Mouse (Mus musculus): ENCODE measurements around the gene Bud23. TPM values are rescaled to one million over a fixed set of nuclear protein-coding genes. Genes with fewer than 3 reads are reported as not detected.

The Bud23 gene
- polyA plus RNA-seq, 1 experiment, result 47.5 TPM

- Histone ChIP-seq H3K4me3 (ENCODE audit: extremely low read depth, insufficient read depth, insufficient read length) (peak overlapping the region; percentile 44; the same call in 1 of the 2 replicates), H3K36me3 (ENCODE audit: control insufficient read depth, insufficient read depth, low read length) (no peaks in the 10 kb centered on the region), H3K27ac (ENCODE audit: insufficient read depth, low read length) (no peak overlapping the region), H3K4me1 (ENCODE audit: control insufficient read depth, insufficient read depth, insufficient read length) (peaks cover 5% of the 10 kb centered on the region), H3K27me3 (ENCODE audit: control insufficient read depth, insufficient read depth, low read length) (peaks cover 10% of the 10 kb centered on the region)
- WGBS, result 1% methylated on average over 48 of the region's 48 CpGs
- TF ChIP-seq POLR2A (IDR thresholded peaks at IDR 0.05; ENCODE audit: low read depth, low read length) (no peak), CTCF (IDR thresholded peaks at IDR 0.05; ENCODE audit: extremely low read depth, insufficient read depth, insufficient read length, insufficient replicate concordance) (no peak)
- DNase-seq (ENCODE audit: low read depth in 1 of 2, low spot score in 2 of 2), result peak; percentile 39 to 46
Measured at GRCm38 (mm10) chr5:135106758-135107256, 42.0 kb upstream of the Bud23 start.

- WGBS, result 57% methylated on average over 11 of the region's 11 CpGs
- no peaks in the 10 kb centered on the region for H3K36me3 ChIP-seq (ENCODE audit: control insufficient read depth, insufficient read depth, low read length)
- H3K27me3 ChIP-seq (ENCODE audit: control insufficient read depth, insufficient read depth, low read length), result peaks cover 10% of the 10 kb centered on the region
- H3K27ac ChIP-seq (ENCODE audit: insufficient read depth, low read length), result no peak overlapping the region
- H3K4me1 ChIP-seq (ENCODE audit: control insufficient read depth, insufficient read depth, insufficient read length), result peaks cover 5% of the 10 kb centered on the region
- no peak for DNase-seq (ENCODE audit: low read depth in 1 of 2, low spot score in 2 of 2)
- no peak overlapping the region for H3K4me3 ChIP-seq (ENCODE audit: extremely low read depth, insufficient read depth, insufficient read length)
- TF ChIP-seq POLR2A (IDR thresholded peaks at IDR 0.05; ENCODE audit: low read depth, low read length) (no peak), CTCF (IDR thresholded peaks at IDR 0.05; ENCODE audit: extremely low read depth, insufficient read depth, insufficient read length, insufficient replicate concordance) (no peak; the same call in 1 of the 2 replicates)
Measured at GRCm38 (mm10) chr5:135103999-135104660, 39.4 kb upstream of the Bud23 start.

- Histone ChIP-seq H3K4me1 (ENCODE audit: control insufficient read depth, insufficient read depth, insufficient read length) (no peaks in the 10 kb centered on the region), H3K4me3 (ENCODE audit: extremely low read depth, insufficient read depth, insufficient read length) (no peak overlapping the region), H3K27ac (ENCODE audit: insufficient read depth, low read length) (no peak overlapping the region), H3K27me3 (ENCODE audit: control insufficient read depth, insufficient read depth, low read length) (no peaks in the 10 kb centered on the region), H3K36me3 (ENCODE audit: control insufficient read depth, insufficient read depth, low read length) (no peaks in the 10 kb centered on the region)
- TF ChIP-seq CTCF (IDR thresholded peaks at IDR 0.05; ENCODE audit: extremely low read depth, insufficient read depth, insufficient read length, insufficient replicate concordance), result no peak
- TF ChIP-seq POLR2A (IDR thresholded peaks at IDR 0.05; ENCODE audit: low read depth, low read length), result no peak
- WGBS, result 31% methylated on average over 1 of the region's 1 CpGs
- DNase-seq (ENCODE audit: low read depth in 1 of 2, low spot score in 2 of 2), result no peak
Measured at GRCm38 (mm10) chr5:135100981-135101380, 36.2 kb upstream of the Bud23 start.

DNA sequence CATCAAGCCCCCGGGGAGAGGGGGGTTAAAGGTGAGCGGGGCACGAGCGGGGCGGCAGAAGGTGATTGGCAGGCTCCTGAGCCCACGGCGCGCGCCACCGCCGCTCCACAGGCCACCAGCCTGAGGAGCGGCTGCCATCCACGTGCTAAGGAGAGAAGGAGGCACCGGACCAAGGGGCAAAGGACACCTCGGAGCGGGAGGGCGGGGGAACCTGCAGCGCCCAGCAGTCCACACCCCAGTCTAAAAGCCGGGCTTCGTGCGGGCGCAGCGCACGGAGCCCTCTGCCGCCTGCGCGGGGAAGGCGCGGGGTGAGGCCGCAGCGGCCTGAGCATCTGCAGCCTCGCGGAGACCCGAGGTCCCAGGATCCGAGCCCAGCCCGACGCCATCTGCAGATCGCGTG is 24.9 kb upstream of the Bud23 start, which contains the start of gene Mlxipl:
Gene Mlxipl (plus strand): TSS at position 238 of the 400 bp plus-strand sequence.
- no peaks in the 10 kb centered on the region for H3K36me3 ChIP-seq (ENCODE audit: control insufficient read depth, insufficient read depth, low read length)
- no peak for DNase-seq (ENCODE audit: low read depth in 1 of 2, low spot score in 2 of 2)
- no peaks in the 10 kb centered on the region for H3K27me3 ChIP-seq (ENCODE audit: control insufficient read depth, insufficient read depth, low read length)
- 8% methylated on average over 39 of the region's 39 CpGs for WGBS
- TF ChIP-seq POLR2A (IDR thresholded peaks at IDR 0.05; ENCODE audit: low read depth, low read length) (no peak), CTCF (IDR thresholded peaks at IDR 0.05; ENCODE audit: extremely low read depth, insufficient read depth, insufficient read length, insufficient replicate concordance) (no peak)
- no peaks in the 10 kb centered on the region for H3K4me1 ChIP-seq (ENCODE audit: control insufficient read depth, insufficient read depth, insufficient read length)
- H3K27ac ChIP-seq (ENCODE audit: insufficient read depth, low read length), result no peak within 1 kb of the TSS
- no peak within 1 kb of the TSS for H3K4me3 ChIP-seq (ENCODE audit: extremely low read depth, insufficient read depth, insufficient read length)

DNA sequence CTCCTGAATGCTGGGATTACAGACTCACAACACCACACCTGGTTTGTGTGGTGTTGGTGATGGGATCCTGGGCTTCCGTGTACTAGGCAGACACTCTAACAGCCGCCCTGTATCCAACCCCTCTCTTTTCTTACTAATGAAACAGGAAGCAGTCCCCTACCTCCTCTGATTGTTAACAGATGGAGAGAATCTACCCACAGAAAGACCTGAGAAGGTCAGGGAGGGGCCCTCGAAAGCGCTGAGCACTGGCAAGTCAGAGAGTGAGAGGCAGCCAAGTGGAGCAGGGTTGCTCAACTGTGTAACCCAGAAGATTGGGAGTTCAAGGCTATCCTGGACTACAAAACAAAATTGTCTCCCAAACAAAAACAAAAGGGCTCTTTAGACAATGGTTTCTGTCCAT is 22.1 kb upstream of the Bud23 start:
- no peak for DNase-seq (ENCODE audit: low read depth in 1 of 2, low spot score in 2 of 2)
- Histone ChIP-seq H3K4me3 (ENCODE audit: extremely low read depth, insufficient read depth, insufficient read length) (no peak overlapping the region), H3K36me3 (ENCODE audit: control insufficient read depth, insufficient read depth, low read length) (no peaks in the 10 kb centered on the region), H3K4me1 (ENCODE audit: control insufficient read depth, insufficient read depth, insufficient read length) (no peaks in the 10 kb centered on the region), H3K27me3 (ENCODE audit: control insufficient read depth, insufficient read depth, low read length) (peaks cover 2% of the 10 kb centered on the region; the same call in 1 of the 2 replicates), H3K27ac (ENCODE audit: insufficient read depth, low read length) (no peak overlapping the region)
- WGBS, result 42% methylated on average over 4 of the region's 4 CpGs
- TF ChIP-seq CTCF (IDR thresholded peaks at IDR 0.05; ENCODE audit: extremely low read depth, insufficient read depth, insufficient read length, insufficient replicate concordance) (no peak), POLR2A (IDR thresholded peaks at IDR 0.05; ENCODE audit: low read depth, low read length) (no peak)

DNA sequence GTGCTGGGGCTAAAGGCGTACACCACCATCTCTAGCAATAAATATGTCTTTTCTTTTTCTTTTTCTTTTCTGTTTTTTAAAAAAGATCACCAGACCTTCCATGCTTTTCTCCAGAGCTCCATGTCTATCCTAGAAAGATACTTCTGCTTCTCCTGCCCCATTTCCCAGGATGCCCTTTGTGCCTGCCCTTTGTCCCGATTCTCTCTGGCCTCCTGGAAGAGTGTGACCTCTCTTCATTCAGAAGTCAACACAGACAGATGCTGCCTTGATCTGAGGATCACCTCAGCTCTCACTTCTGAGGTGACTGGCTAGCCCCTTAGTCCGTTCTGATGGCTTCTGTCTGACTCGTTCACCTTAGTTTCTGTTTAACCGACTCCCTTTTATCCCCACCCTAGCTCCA is 15.8 kb upstream of the Bud23 start:
- H3K27ac ChIP-seq (ENCODE audit: insufficient read depth, low read length), result no peak overlapping the region
- H3K4me3 ChIP-seq (ENCODE audit: extremely low read depth, insufficient read depth, insufficient read length), result no peak overlapping the region
- TF ChIP-seq CTCF (IDR thresholded peaks at IDR 0.05; ENCODE audit: extremely low read depth, insufficient read depth, insufficient read length, insufficient replicate concordance), result no peak
- no peak for TF ChIP-seq POLR2A (IDR thresholded peaks at IDR 0.05; ENCODE audit: low read depth, low read length)
- DNase-seq (ENCODE audit: low read depth in 1 of 2, low spot score in 2 of 2), result no peak
- H3K4me1 ChIP-seq (ENCODE audit: control insufficient read depth, insufficient read depth, insufficient read length), result no peaks in the 10 kb centered on the region; the same call in 1 of the 2 replicates
- WGBS, result 78% methylated on average over 5 of the region's 5 CpGs
- H3K36me3 ChIP-seq (ENCODE audit: control insufficient read depth, insufficient read depth, low read length), result no peaks in the 10 kb centered on the region
- peaks cover 7% of the 10 kb centered on the region for H3K27me3 ChIP-seq (ENCODE audit: control insufficient read depth, insufficient read depth, low read length)

DNA sequence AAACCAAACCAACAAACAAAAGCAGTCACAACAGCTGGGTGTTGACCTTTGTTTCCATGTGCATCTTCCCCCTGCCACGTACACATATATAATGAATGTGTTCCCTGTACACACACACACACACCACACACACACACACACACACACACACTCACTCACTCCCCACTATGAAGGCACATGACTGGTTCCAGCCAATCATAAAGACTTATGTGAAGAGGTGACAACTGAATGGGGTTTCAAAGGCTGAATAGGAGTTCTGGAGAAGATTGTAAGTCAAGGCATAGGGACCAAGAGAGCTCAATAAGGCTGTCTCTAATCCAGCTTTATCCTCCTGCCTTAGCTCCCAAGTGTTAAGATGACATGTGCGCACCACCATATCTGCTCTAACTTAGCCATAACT is 14.8 kb upstream of the Bud23 start:
- DNase-seq (ENCODE audit: low read depth in 1 of 2, low spot score in 2 of 2), result no peak
- Histone ChIP-seq H3K4me1 (ENCODE audit: control insufficient read depth, insufficient read depth, insufficient read length) (no peaks in the 10 kb centered on the region; the same call in 1 of the 2 replicates), H3K27me3 (ENCODE audit: control insufficient read depth, insufficient read depth, low read length) (peaks cover 7% of the 10 kb centered on the region), H3K4me3 (ENCODE audit: extremely low read depth, insufficient read depth, insufficient read length) (no peak overlapping the region), H3K27ac (ENCODE audit: insufficient read depth, low read length) (no peak overlapping the region), H3K36me3 (ENCODE audit: control insufficient read depth, insufficient read depth, low read length) (no peaks in the 10 kb centered on the region)
- 91% methylated on average over 2 of the region's 2 CpGs for WGBS
- TF ChIP-seq POLR2A (IDR thresholded peaks at IDR 0.05; ENCODE audit: low read depth, low read length) (no peak), CTCF (IDR thresholded peaks at IDR 0.05; ENCODE audit: extremely low read depth, insufficient read depth, insufficient read length, insufficient replicate concordance) (no peak)
